Mouse (Mus musculus): ENCODE measurements at regions not wholly inside any gene's neighbourhood (a gene's known extent, or its start where the extent isn't known, plus 50 kb on each side); places are given as distances from the start of the nearest gene placed in this dataset.

DNA sequence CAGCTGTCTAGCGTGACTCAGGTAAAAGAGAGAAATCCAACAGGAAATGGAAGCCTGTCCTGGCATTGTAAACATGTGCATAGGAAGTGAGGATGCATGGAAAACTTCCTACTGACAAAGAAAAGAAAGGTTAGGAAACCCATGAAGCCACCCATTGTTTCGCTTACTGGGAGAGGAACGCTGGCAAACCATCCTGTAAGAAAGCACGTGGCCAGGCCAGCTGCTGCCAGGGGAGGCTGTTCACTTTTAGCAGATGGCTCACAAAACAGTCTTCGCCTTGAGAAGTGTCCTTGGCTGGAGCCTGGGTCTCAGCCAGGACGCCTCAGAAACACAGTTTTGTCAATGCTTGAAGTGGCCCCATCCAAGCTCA lies 65.6 kb upstream of the Ampd3 start:
- TF ChIP-seq POLR2A (IDR thresholded peaks at IDR 0.05; ENCODE audit: low read depth, low read length), result no peak
- no peak for TF ChIP-seq CTCF (conservative IDR thresholded peaks at IDR 0.05; ENCODE audit: insufficient read depth, insufficient read length, low read depth, low read length)

Measured in kidney, adult 2 months (tissue).